In genomic region chr6:50309019-50309418, GRCm38 (mm10) we compare ENCODE assay signal across 7 mouse cellular contexts. TPM values are rescaled to one million over a fixed set of nuclear protein-coding genes. Genes with fewer than 3 reads are reported as not detected.
DNase-seq lines count a peak whose midpoint lies in the region; TF ChIP-seq lines count a peak whose summit lies in the region.

No protein-coding gene starts in this region.

- H3K9me3 ChIP-seq in ES-E14 (ENCODE audit: control insufficient read depth, insufficient read depth, low read depth, low read length): no peaks in the 10 kb centered on the region

- H3K27ac ChIP-seq in ES-E14 (ENCODE audit: insufficient read depth, low read depth, low read length, poor library complexity, severe bottlenecking): no peak overlapping the region

- no peaks in the 10 kb centered on the region for H3K36me3 ChIP-seq in ES-E14 (ENCODE audit: control insufficient read depth, insufficient read depth, low read length, poor library complexity, severe bottlenecking)

- peaks cover 0 to 2% of the 10 kb centered on the region in 2 experiments; a peak in 1 of 4 replicates for H3K4me1 ChIP-seq in ES-E14 (ENCODE audit: control insufficient read depth in 2 of 2, insufficient read depth in 2 of 2, low read length in 2 of 2, poor library complexity in 1 of 2)

- H3K9ac ChIP-seq in ES-E14 (ENCODE audit: insufficient read depth, low read depth, low read length, poor library complexity, severe bottlenecking): no peak overlapping the region

- in situ Hi-C loops in ES-E14 (cut with MboI; ENCODE audit: low sequenced_read_pairs in 2 of 2, unreplicated experiment in 2 of 2): loop anchor here (5.0 to 10.0 kb wide), 2 partner anchors 226 to 228 kb away; no protein-coding TSS in a partner anchor

- DNase-seq in kidney, adult 18-20 months: peak; percentile 17
- no peak for DNase-seq in kidney, adult 11 months
- peak; percentile 12 to 19 for DNase-seq in B cell, adult 2 months
- DNase-seq in ES-E14 (ENCODE audit: low read depth, low spot score): no peak
- DNase-seq in forelimb bud, embryonic 11.5 days (ENCODE audit: low read depth, low spot score): peak; percentile 48
- DNase-seq in lung, postnatal 10 days: peak; percentile 68
- peak; percentile 27 for DNase-seq in yolk sac, embryonic 10.5 days (ENCODE audit: low spot score)

- H3K4me3 ChIP-seq in ES-E14 (ENCODE audit: insufficient read depth in 1 of 2, low read depth in 1 of 2, low read length in 2 of 2, poor library complexity in 1 of 2, severe bottlenecking in 1 of 2): no peak overlapping the region

TF ChIP-seq in ES-E14, 5 proteins besides CTCF, POLR2A, EP300 and RAD21:
- TF ChIP-seq ZC3H11A (IDR thresholded peaks at IDR 0.05; ENCODE audit: borderline replicate concordance, low read depth, low read length) (peak; percentile 72; the same call in 1 of the 2 replicates), HCFC1 (IDR thresholded peaks at IDR 0.05; ENCODE audit: borderline replicate concordance, insufficient read depth, low read length) (no peak), ZNF384 (IDR thresholded peaks at IDR 0.05; ENCODE audit: low read depth, low read length) (peak; percentile 62)
TF ChIP-seq in ES-E14: peak in this region for 2.

RNA-seq across cellular contexts. Expression of gene Gsdme, which starts 45.4 kb away (rescaled TPM):
- 1.7 and 2.0 TPM in 2 replicates for total RNA-seq in ES-E14 (2012; rRNA removed)

Comparison
In these comparisons a context has a peak if more than half of its experiments do, and no peak if none do; other contexts are left out.
1. DNase-seq: peak in kidney, adult 18-20 months (single experiment), B cell, adult 2 months (2 of 2), forelimb bud, embryonic 11.5 days (single experiment), lung, postnatal 10 days (single experiment) and yolk sac, embryonic 10.5 days (single experiment); none in kidney, adult 11 months (single experiment) and ES-E14 (single experiment).